Mouse (Mus musculus): ENCODE measurements around the gene Gm10837.

Gm10837 gene

GRCm38 (mm10) chr14:122534017-122534924 is 43.9 kb downstream of the Gm10837 start, which contains the start of gene Pcca:
Gene Pcca (plus strand): TSS chr14:122534324.
- DNase-seq (ENCODE audit: low spot score) = peak; percentile 94

GRCm38 (mm10) chr14:122535986-122536385 is 45.6 kb downstream of the Gm10837 start:
- no peak for DNase-seq (ENCODE audit: low spot score)
